Mouse (Mus musculus): Measurements from ENCODE around the gene Akap8. TPM values are rescaled to one million over a fixed set of nuclear protein-coding genes. Genes with fewer than 3 reads are reported as not detected.

The Akap8 gene
- polyA plus RNA-seq, 1 experiment from 2014 or later: 62.7 TPM

- WGBS: 11% methylated on average over 7 of the region's 7 CpGs
- Histone ChIP-seq H3K4me3 (ENCODE audit: low read length) (peak overlapping the region; percentile 97), H3K4me1 (ENCODE audit: control insufficient read depth, insufficient read depth, low read length) (peaks cover 24% of the 10 kb centered on the region), H3K9ac (ENCODE audit: low read depth, low read length) (peak overlapping the region; percentile 98), H3K27me3 (ENCODE audit: control insufficient read depth, insufficient read depth, low read length) (no peaks in the 10 kb centered on the region), H3K4me2 (replicated peaks; ENCODE audit: low read depth, low read length) (peak overlapping the region; percentile 70), H3K36me3 (ENCODE audit: control insufficient read depth, insufficient read depth, low read length) (no peaks in the 10 kb centered on the region), H3K9me3 (ENCODE audit: control insufficient read depth, low read length) (no peaks in the 10 kb centered on the region), H3K27ac (ENCODE audit: low read depth, low read length) (peak overlapping the region; percentile 99)
- no peak for ATAC-seq (ENCODE audit: low FRiP score, low TSS enrichment)
These were observed 37.7 kb downstream of the Akap8 start for GRCm38 (mm10) chr17:32283341-32283740.

DNA sequence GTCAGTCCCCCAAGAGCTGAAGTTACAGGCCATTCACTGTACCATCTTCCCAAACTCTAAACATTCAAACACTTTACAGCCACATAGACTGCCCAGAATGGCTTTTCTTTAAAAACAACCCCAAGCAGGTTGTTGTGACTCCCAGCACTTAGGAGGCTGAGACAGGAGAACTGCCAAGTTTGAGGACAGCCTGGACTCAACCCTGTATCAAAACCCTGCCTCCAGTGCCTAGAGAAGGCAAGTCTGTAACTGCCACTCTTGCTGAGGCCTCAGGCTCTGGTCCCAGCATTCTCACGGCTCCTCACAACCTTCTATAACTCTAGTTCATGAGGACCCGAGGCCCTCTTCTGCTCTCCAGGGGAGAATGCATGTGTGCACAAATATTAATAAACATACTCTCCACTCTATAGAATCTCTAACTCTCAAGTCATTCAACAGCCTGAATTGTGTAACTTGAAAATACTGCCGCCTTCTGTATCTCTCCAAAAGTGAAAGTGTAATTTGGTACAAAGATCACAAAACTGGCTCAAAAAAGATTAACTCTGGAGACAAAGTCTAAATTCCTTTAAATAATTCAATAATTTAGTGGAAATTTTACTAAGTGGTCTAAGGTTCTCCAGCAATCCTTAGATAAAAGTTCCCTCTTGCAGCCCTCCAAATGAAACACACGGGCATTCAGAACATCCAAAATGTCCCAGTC, 39.3 kb downstream of the Akap8 start:
- Histone ChIP-seq H3K27ac (ENCODE audit: low read depth, low read length) (no peak overlapping the region), H3K36me3 (ENCODE audit: control insufficient read depth, insufficient read depth, low read length) (no peaks in the 10 kb centered on the region), H3K4me3 (ENCODE audit: low read length) (no peak overlapping the region; the same call in 1 of the 2 replicates), H3K27me3 (ENCODE audit: control insufficient read depth, insufficient read depth, low read length) (no peaks in the 10 kb centered on the region), H3K4me1 (ENCODE audit: control insufficient read depth, insufficient read depth, low read length) (peaks cover 24% of the 10 kb centered on the region), H3K4me2 (replicated peaks; ENCODE audit: low read depth, low read length) (no peak overlapping the region), H3K9ac (ENCODE audit: low read depth, low read length) (no peak overlapping the region), H3K9me3 (ENCODE audit: control insufficient read depth, low read length) (no peaks in the 10 kb centered on the region)
- ATAC-seq (ENCODE audit: low FRiP score, low TSS enrichment): no peak
- WGBS: 75% methylated on average over 4 of the region's 4 CpGs

GRCm38 (mm10) chr17:32281126-32281525, 39.9 kb downstream of the Akap8 start:
- no peak for ATAC-seq (ENCODE audit: low FRiP score, low TSS enrichment)
- H3K4me2 ChIP-seq (replicated peaks; ENCODE audit: low read depth, low read length): no peak overlapping the region; the same call in 1 of the 2 replicates
- H3K4me1 ChIP-seq (ENCODE audit: control insufficient read depth, insufficient read depth, low read length): peaks cover 24% of the 10 kb centered on the region
- H3K36me3 ChIP-seq (ENCODE audit: control insufficient read depth, insufficient read depth, low read length): no peaks in the 10 kb centered on the region
- no peaks in the 10 kb centered on the region for H3K9me3 ChIP-seq (ENCODE audit: control insufficient read depth, low read length)
- no peak overlapping the region for H3K27ac ChIP-seq (ENCODE audit: low read depth, low read length)
- H3K27me3 ChIP-seq (ENCODE audit: control insufficient read depth, insufficient read depth, low read length): no peaks in the 10 kb centered on the region
- 89% methylated on average over 2 of the region's 2 CpGs for WGBS
- H3K4me3 ChIP-seq (ENCODE audit: low read length): no peak overlapping the region; the same call in 1 of the 2 replicates
- no peak overlapping the region for H3K9ac ChIP-seq (ENCODE audit: low read depth, low read length)

DNA sequence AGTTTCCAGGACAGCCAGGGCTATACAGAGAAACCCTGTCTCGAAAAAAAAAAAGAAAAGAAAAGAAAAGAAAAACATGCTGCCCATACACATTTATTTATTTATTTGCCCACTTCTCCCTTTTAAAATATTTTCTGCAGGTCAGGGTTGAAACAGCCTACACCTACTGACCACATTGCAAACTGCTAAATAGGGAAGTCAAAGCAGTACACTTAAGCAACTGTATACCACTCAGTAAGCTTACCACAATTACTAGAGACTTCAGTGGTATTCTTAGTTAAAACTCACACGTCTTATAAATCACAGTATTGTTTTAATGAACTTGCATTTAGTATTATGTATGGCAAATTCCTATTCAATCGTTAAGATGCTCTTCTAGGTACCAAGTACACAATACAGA, 40.5 kb downstream of the Akap8 start:
- no peak for ATAC-seq (ENCODE audit: low FRiP score, low TSS enrichment)
- Histone ChIP-seq H3K36me3 (ENCODE audit: control insufficient read depth, insufficient read depth, low read length) (no peaks in the 10 kb centered on the region), H3K4me1 (ENCODE audit: control insufficient read depth, insufficient read depth, low read length) (peaks cover 24% of the 10 kb centered on the region), H3K9me3 (ENCODE audit: control insufficient read depth, low read length) (no peaks in the 10 kb centered on the region), H3K4me3 (ENCODE audit: low read length) (no peak overlapping the region), H3K27me3 (ENCODE audit: control insufficient read depth, insufficient read depth, low read length) (no peaks in the 10 kb centered on the region), H3K9ac (ENCODE audit: low read depth, low read length) (no peak overlapping the region), H3K4me2 (replicated peaks; ENCODE audit: low read depth, low read length) (no peak overlapping the region), H3K27ac (ENCODE audit: low read depth, low read length) (no peak overlapping the region)
- WGBS: 90% methylated on average over 3 of the region's 3 CpGs

DNA sequence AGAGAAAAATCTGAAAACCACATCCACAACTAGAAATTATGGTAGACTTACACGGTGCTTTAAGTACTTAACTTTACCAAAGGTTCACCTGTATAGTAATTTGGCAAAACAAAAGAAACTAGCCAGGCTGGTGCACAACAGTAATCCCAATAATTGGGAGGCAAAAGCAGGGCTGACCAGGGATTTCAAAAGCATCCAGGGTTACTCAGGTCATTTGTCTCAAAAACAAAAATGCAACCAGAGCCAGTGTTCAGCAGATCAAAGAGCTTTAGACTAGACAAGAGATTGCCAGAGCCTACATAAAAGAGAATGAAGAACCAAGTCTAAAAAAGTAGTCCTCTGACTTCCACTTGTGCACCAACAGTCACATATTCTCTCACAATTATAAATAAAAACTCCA, 43.8 kb downstream of the Akap8 start:
- Histone ChIP-seq H3K4me3 (ENCODE audit: low read length) (no peak overlapping the region), H3K9ac (ENCODE audit: low read depth, low read length) (no peak overlapping the region), H3K36me3 (ENCODE audit: control insufficient read depth, insufficient read depth, low read length) (no peaks in the 10 kb centered on the region), H3K4me1 (ENCODE audit: control insufficient read depth, insufficient read depth, low read length) (peaks cover 12% of the 10 kb centered on the region; the same call in 1 of the 2 replicates), H3K27me3 (ENCODE audit: control insufficient read depth, insufficient read depth, low read length) (no peaks in the 10 kb centered on the region), H3K4me2 (replicated peaks; ENCODE audit: low read depth, low read length) (no peak overlapping the region), H3K9me3 (ENCODE audit: control insufficient read depth, low read length) (no peaks in the 10 kb centered on the region), H3K27ac (ENCODE audit: low read depth, low read length) (no peak overlapping the region)
- WGBS: 94% methylated on average over 1 of the region's 1 CpGs
- ATAC-seq (ENCODE audit: low FRiP score, low TSS enrichment): no peak

- Histone ChIP-seq H3K9ac (ENCODE audit: low read depth, low read length) (no peak overlapping the region), H3K4me3 (ENCODE audit: low read length) (no peak overlapping the region), H3K4me1 (ENCODE audit: control insufficient read depth, insufficient read depth, low read length) (peaks cover 5% of the 10 kb centered on the region; the same call in 1 of the 2 replicates), H3K9me3 (ENCODE audit: control insufficient read depth, low read length) (no peaks in the 10 kb centered on the region), H3K36me3 (ENCODE audit: control insufficient read depth, insufficient read depth, low read length) (no peaks in the 10 kb centered on the region), H3K27me3 (ENCODE audit: control insufficient read depth, insufficient read depth, low read length) (no peaks in the 10 kb centered on the region), H3K4me2 (replicated peaks; ENCODE audit: low read depth, low read length) (no peak overlapping the region), H3K27ac (ENCODE audit: low read depth, low read length) (no peak overlapping the region)
- 90% methylated on average over 3 of the region's 3 CpGs for WGBS
- ATAC-seq (ENCODE audit: low FRiP score, low TSS enrichment): no peak
These were observed 45.5 kb downstream of the Akap8 start for GRCm38 (mm10) chr17:32275568-32275967.

- Histone ChIP-seq H3K9me3 (ENCODE audit: control insufficient read depth, low read length) (no peaks in the 10 kb centered on the region), H3K4me1 (ENCODE audit: control insufficient read depth, insufficient read depth, low read length) (peaks cover 5% of the 10 kb centered on the region; the same call in 1 of the 2 replicates), H3K27me3 (ENCODE audit: control insufficient read depth, insufficient read depth, low read length) (no peaks in the 10 kb centered on the region), H3K27ac (ENCODE audit: low read depth, low read length) (no peak overlapping the region), H3K9ac (ENCODE audit: low read depth, low read length) (no peak overlapping the region), H3K4me2 (replicated peaks; ENCODE audit: low read depth, low read length) (no peak overlapping the region), H3K36me3 (ENCODE audit: control insufficient read depth, insufficient read depth, low read length) (no peaks in the 10 kb centered on the region), H3K4me3 (ENCODE audit: low read length) (no peak overlapping the region)
- 91% methylated on average over 7 of the region's 7 CpGs for WGBS
- ATAC-seq (ENCODE audit: low FRiP score, low TSS enrichment): no peak
These were observed 51.9 kb downstream of the Akap8 start for GRCm38 (mm10) chr17:32269151-32269550.

GRCm38 (mm10) chr17:32268540-32268960, 52.5 kb downstream of the Akap8 start:
- Histone ChIP-seq H3K9ac (ENCODE audit: low read depth, low read length) (no peak overlapping the region), H3K27me3 (ENCODE audit: control insufficient read depth, insufficient read depth, low read length) (no peaks in the 10 kb centered on the region), H3K9me3 (ENCODE audit: control insufficient read depth, low read length) (no peaks in the 10 kb centered on the region), H3K4me1 (ENCODE audit: control insufficient read depth, insufficient read depth, low read length) (peaks cover 5% of the 10 kb centered on the region; the same call in 1 of the 2 replicates), H3K4me3 (ENCODE audit: low read length) (no peak overlapping the region), H3K4me2 (replicated peaks; ENCODE audit: low read depth, low read length) (no peak overlapping the region), H3K36me3 (ENCODE audit: control insufficient read depth, insufficient read depth, low read length) (no peaks in the 10 kb centered on the region), H3K27ac (ENCODE audit: low read depth, low read length) (no peak overlapping the region)
- 91% methylated on average over 3 of the region's 3 CpGs for WGBS
- ATAC-seq (ENCODE audit: low FRiP score, low TSS enrichment): no peak

- no peak overlapping the region for H3K4me2 ChIP-seq (replicated peaks; ENCODE audit: low read depth, low read length)
- 91% methylated on average over 2 of the region's 2 CpGs for WGBS
- no peak overlapping the region for H3K27ac ChIP-seq (ENCODE audit: low read depth, low read length)
- H3K4me3 ChIP-seq (ENCODE audit: low read length): no peak overlapping the region
- H3K27me3 ChIP-seq (ENCODE audit: control insufficient read depth, insufficient read depth, low read length): no peaks in the 10 kb centered on the region
- peaks cover 5% of the 10 kb centered on the region; the same call in 1 of the 2 replicates for H3K4me1 ChIP-seq (ENCODE audit: control insufficient read depth, insufficient read depth, low read length)
- no peaks in the 10 kb centered on the region for H3K36me3 ChIP-seq (ENCODE audit: control insufficient read depth, insufficient read depth, low read length)
- no peak overlapping the region for H3K9ac ChIP-seq (ENCODE audit: low read depth, low read length)
- H3K9me3 ChIP-seq (ENCODE audit: control insufficient read depth, low read length): no peaks in the 10 kb centered on the region
- ATAC-seq (ENCODE audit: low FRiP score, low TSS enrichment): no peak
These were observed 52.9 kb downstream of the Akap8 start for GRCm38 (mm10) chr17:32268096-32268495.
